Mouse (Mus musculus): ENCODE data around the gene Slc2a5.

GRCm38 (mm10) chr4:150162561-150163169 is 43.6 kb downstream of the Slc2a5 start:
- TF ChIP-seq CTCF (IDR thresholded peaks at IDR 0.05; ENCODE audit: extremely low read depth, insufficient read length, insufficient replicate concordance, low read depth, low read length) (peak; percentile 63; the same call in 1 of the 2 replicates), POLR2A (IDR thresholded peaks at IDR 0.05; ENCODE audit: low read depth, low read length) (no peak)
